Mouse (Mus musculus) neural tube, embryonic 14.5 days (tissue): ENCODE results near the gene Apon. TPM values are rescaled to one million over a fixed set of nuclear protein-coding genes. Genes with fewer than 3 reads are reported as not detected.
"Not testable (repeated sequence)": the region's sequence is repeated elsewhere in the genome, so short reads cannot be mapped to it uniquely, and the experiment has no call there.

Experiments
- ATAC-seq: fragments of 200-750 bp; cut with Nextera tagmentation; 2 replicates; pipeline ENCODE4 v1.8.0; 2017; ENCODE audit warnings: low read depth, mild to moderate bottlenecking, moderate TSS enrichment, moderate library complexity
- H3K27ac ChIP-seq: fragments of 300-500 bp; sonication (generic); 2 replicates; pipeline ENCODE4 v1.5.1; 2014; ENCODE audit warnings: low read depth, mild to moderate bottlenecking, control low read depth, low read length, moderate library complexity, mixed read lengths
- H3K27me3 ChIP-seq: fragments of 300-500 bp; sonication (generic); 2 replicates; pipeline ENCODE4 v1.6.1; 2014; ENCODE audit warnings: low read length; ENCODE audit not compliant: control insufficient read depth, insufficient read depth
- H3K36me3 ChIP-seq: fragments of 300-500 bp; sonication (generic); 2 replicates; pipeline ENCODE4 v1.6.1; 2014; ENCODE audit warnings: low read length, mixed read lengths; ENCODE audit not compliant: control insufficient read depth, insufficient read depth
- H3K4me1 ChIP-seq: fragments of 300-500 bp; sonication (generic); 2 replicates; pipeline ENCODE4 v1.6.1; 2014; ENCODE audit warnings: low read length; ENCODE audit not compliant: control insufficient read depth, insufficient read depth
- H3K4me2 ChIP-seq: fragments of 300-500 bp; sonication (generic); 2 replicates; pipeline ENCODE4 v1.6.1; 2014; ENCODE audit warnings: mild to moderate bottlenecking, low read depth, low read length, control low read depth
- H3K4me3 ChIP-seq: fragments of 300-500 bp; sonication (generic); 2 replicates; pipeline ENCODE4 v1.5.1; 2014; ENCODE audit warnings: low read depth, low read length, control low read depth, mixed read lengths
- H3K9ac ChIP-seq: fragments of 300-500 bp; sonication (generic); replicated peaks from 2 replicates; pipeline ENCODE4 v1.6.1; 2014; ENCODE audit warnings: low read depth, mild to moderate bottlenecking, control low read depth, low read length, mixed read lengths
- H3K9me3 ChIP-seq: fragments of 300-500 bp; sonication (generic); 2 replicates; pipeline ENCODE4 v1.6.1; 2016; ENCODE audit warnings: low read length; ENCODE audit not compliant: control insufficient read depth
- WGBS: fragments of 180-500 bp; shearing (Covaris S2); extraction: QIAGEN DNeasy Blood & Tissue Kit; methylation state at CpG from one replicate; pipeline ENCODE4 v1.1.7; 2014; 5-methylcytosine and 5-hydroxymethylcytosine counted together
- polyA plus RNA-seq: library from polyadenylated mRNA; unstranded; fragments of >200 nt; fragmentation: Nextera tagmentation; extraction: Ambion mirVana; gene quantifications from 2 replicates; pipeline ENCODE4 v1.2.1, GENCODE M21; 2014

Gene Apon
- polyA plus RNA-seq, 1 experiment from 2014 or later: not detected

GRCm38 (mm10) chr10:128244121-128244520 is 9.8 kb upstream of the Apon start:
- H3K9ac ChIP-seq: no peak overlapping the region
- 93% methylated on average over 15 of the region's 15 CpGs for WGBS
- ATAC-seq: no peak

GRCm38 (mm10) chr10:128247020-128247732 is 6.7 kb upstream of the Apon start:
- H3K4me1 ChIP-seq: no peaks in the 10 kb centered on the region
- H3K4me2 ChIP-seq: no peak overlapping the region
- H3K4me3 ChIP-seq: no peak overlapping the region
- WGBS: 78% methylated on average over 17 of the region's 17 CpGs
- H3K9ac ChIP-seq: no peak overlapping the region
- no peaks in the 10 kb centered on the region for H3K27me3 ChIP-seq
- no peaks in the 10 kb centered on the region for H3K9me3 ChIP-seq
- peaks cover 42% of the 10 kb centered on the region for H3K36me3 ChIP-seq
- H3K27ac ChIP-seq: no peak overlapping the region
- ATAC-seq: no peak

More at GRCm38 (mm10) chr10:128244121-128244520, 9.8 kb upstream of the Apon start:
- Histone ChIP-seq H3K27me3 (no peaks in the 10 kb centered on the region), H3K4me3 (no peak overlapping the region), H3K4me1 (no peaks in the 10 kb centered on the region), H3K36me3 (peaks cover 26% of the 10 kb centered on the region), H3K27ac (no peak overlapping the region), H3K4me2 (no peak overlapping the region), H3K9me3 (no peaks in the 10 kb centered on the region)

DNA sequence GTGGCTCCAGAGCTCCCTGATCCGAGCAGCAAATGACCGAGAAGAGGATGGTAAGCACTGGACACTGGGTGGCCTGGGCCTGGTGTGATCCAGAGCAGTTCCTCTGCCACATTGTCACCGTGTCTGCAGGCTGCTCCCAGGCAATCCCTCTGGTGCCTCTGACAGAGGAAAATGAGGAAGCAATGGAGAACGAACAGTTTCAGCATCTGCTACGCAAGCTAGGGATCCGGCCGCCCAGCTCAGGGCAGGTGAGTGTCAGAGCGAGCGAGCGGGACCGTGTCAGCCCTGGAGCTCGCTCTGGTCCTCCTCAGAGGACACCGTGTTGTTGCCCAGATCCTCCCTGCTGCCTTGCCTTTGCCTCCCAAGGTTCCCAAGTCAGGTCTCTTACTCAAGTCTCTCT is 3.3 kb upstream of the Apon start:
- H3K4me2 ChIP-seq: no peak overlapping the region
- H3K9me3 ChIP-seq: no peaks in the 10 kb centered on the region
- no peak for ATAC-seq
- H3K27ac ChIP-seq: no peak overlapping the region
- peaks cover 29% of the 10 kb centered on the region for H3K36me3 ChIP-seq
- no peaks in the 10 kb centered on the region for H3K27me3 ChIP-seq
- H3K4me1 ChIP-seq: no peaks in the 10 kb centered on the region
- 94% methylated on average over 12 of the region's 13 CpGs for WGBS
- no peak overlapping the region for H3K4me3 ChIP-seq
- no peak overlapping the region for H3K9ac ChIP-seq

DNA sequence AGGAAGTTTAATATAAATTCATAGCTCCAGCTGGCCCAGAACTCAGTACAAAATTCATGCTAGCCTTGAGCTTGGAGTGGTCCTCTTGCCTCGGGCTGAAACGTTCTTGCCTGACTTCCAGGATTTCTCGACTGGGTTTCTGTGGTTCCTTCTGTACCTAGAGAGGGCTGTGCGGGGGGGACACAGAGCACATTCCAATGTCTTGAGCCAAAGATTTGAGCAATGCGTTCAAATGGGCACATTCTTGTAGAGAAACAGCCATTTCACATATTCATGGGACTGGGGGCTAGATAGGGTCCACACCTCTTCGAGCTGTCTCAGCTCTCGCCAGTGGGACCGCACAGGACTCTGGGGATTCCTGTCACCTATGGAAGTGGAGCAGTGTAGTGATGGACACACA is 2.0 kb downstream of the Apon start:
- H3K27ac ChIP-seq: no peak overlapping the region
- 0 out of 2 replicates have a peak, but pooled peaks cover 4% of the 10 kb centered on the region for H3K36me3 ChIP-seq
- no peak overlapping the region for H3K9ac ChIP-seq
- no peaks in the 10 kb centered on the region for H3K9me3 ChIP-seq
- H3K27me3 ChIP-seq: no peaks in the 10 kb centered on the region
- ATAC-seq: no peak
- WGBS: 89% methylated on average over 8 of the region's 8 CpGs
- H3K4me1 ChIP-seq: no peaks in the 10 kb centered on the region
- H3K4me2 ChIP-seq: no peak overlapping the region
- H3K4me3 ChIP-seq: no peak overlapping the region

GRCm38 (mm10) chr10:128256328-128256727 is 2.4 kb downstream of the Apon start:
- no peak overlapping the region for H3K4me2 ChIP-seq
- H3K27ac ChIP-seq: no peak overlapping the region
- H3K4me3 ChIP-seq: no peak overlapping the region
- H3K9ac ChIP-seq: no peak overlapping the region
- no peaks in the 10 kb centered on the region for H3K4me1 ChIP-seq
- no peaks in the 10 kb centered on the region for H3K9me3 ChIP-seq
- ATAC-seq: no peak
- H3K36me3 ChIP-seq: 0 out of 2 replicates have a peak, but pooled peaks cover 4% of the 10 kb centered on the region
- 73% methylated on average over 8 of the region's 8 CpGs for WGBS
- no peaks in the 10 kb centered on the region for H3K27me3 ChIP-seq

- Histone ChIP-seq H3K4me3 (no peak overlapping the region), H3K4me1 (no peaks in the 10 kb centered on the region), H3K4me2 (no peak overlapping the region), H3K27me3 (no peaks in the 10 kb centered on the region), H3K36me3 (no peaks in the 10 kb centered on the region), H3K9ac (no peak overlapping the region), H3K27ac (no peak overlapping the region), H3K9me3 (no peaks in the 10 kb centered on the region)
- no peak for ATAC-seq
- 77% methylated on average over 4 of the region's 4 CpGs for WGBS
Observed at GRCm38 (mm10) chr10:128258953-128259352, 5.1 kb downstream of the Apon start.

- Histone ChIP-seq H3K4me2 (no peak overlapping the region), H3K36me3 (no peaks in the 10 kb centered on the region), H3K9ac (no peak overlapping the region), H3K4me3 (no peak overlapping the region), H3K27me3 (no peaks in the 10 kb centered on the region), H3K27ac (no peak overlapping the region), H3K9me3 (no peaks in the 10 kb centered on the region), H3K4me1 (no peaks in the 10 kb centered on the region)
- WGBS: 88% methylated on average over 5 of the region's 5 CpGs
- no peak for ATAC-seq
Observed at GRCm38 (mm10) chr10:128259946-128260345, 6.0 kb downstream of the Apon start.

DNA sequence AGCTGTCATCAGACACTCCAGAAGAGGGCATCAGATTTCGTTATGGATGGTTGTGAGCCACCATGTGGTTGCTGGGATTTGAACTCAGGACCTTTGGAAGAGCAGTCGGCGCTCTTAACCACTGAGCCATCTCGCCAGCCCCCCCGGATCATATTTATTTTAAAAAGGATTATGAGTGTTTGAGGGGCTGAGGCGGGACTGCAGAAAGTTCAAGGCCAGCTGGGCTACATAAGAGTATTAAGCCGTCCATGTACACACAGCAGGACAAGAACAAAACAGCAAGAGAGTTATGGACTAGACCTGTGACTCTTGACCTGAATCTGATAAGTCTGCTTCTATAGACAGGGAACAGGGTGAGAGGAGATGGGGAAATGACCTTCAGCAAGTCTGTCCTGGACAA is 6.5 kb downstream of the Apon start:
- H3K4me2 ChIP-seq, H3K9me3 ChIP-seq, H3K27me3 ChIP-seq, H3K27ac ChIP-seq, H3K4me1 ChIP-seq, H3K4me3 ChIP-seq, H3K9ac ChIP-seq, ATAC-seq, H3K36me3 ChIP-seq: not testable (repeated sequence)
- WGBS: 90% methylated on average over 7 of the region's 7 CpGs

GRCm38 (mm10) chr10:128262300-128262699 is 8.4 kb downstream of the Apon start:
- WGBS: 84% methylated on average over 22 of the region's 22 CpGs
- no peak for ATAC-seq

More at GRCm38 (mm10) chr10:128262300-128262699, 8.4 kb downstream of the Apon start:
- no peaks in the 10 kb centered on the region for H3K4me1 ChIP-seq
- no peaks in the 10 kb centered on the region for H3K27me3 ChIP-seq
- no peaks in the 10 kb centered on the region for H3K36me3 ChIP-seq
- H3K9ac ChIP-seq: no peak overlapping the region
- no peaks in the 10 kb centered on the region for H3K9me3 ChIP-seq
- no peak overlapping the region for H3K4me2 ChIP-seq
- H3K4me3 ChIP-seq: no peak overlapping the region
- no peak overlapping the region for H3K27ac ChIP-seq
